Mouse (Mus musculus): ENCODE results near the gene Arhgdib.

Gene Arhgdib

DNA sequence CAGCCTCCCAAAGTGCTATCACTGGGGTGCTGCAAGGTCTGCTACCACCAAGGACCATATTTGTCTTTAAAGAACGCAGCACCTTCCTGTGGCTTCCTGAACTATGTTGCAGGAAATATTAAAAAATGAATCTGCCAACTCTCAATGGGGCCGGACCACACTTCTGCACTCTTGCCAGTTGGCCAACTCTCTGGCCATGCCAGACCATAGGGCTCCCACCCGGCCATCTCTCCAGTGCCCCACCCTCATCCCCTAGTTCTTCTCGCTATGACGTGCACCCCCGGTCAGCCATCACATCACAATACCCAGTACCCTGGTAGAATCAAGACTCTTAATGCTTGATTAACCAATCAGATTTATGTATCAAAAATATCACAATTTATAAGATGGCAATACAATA is 57.7 kb downstream of the Arhgdib start:
- no peak for DNase-seq

DNA sequence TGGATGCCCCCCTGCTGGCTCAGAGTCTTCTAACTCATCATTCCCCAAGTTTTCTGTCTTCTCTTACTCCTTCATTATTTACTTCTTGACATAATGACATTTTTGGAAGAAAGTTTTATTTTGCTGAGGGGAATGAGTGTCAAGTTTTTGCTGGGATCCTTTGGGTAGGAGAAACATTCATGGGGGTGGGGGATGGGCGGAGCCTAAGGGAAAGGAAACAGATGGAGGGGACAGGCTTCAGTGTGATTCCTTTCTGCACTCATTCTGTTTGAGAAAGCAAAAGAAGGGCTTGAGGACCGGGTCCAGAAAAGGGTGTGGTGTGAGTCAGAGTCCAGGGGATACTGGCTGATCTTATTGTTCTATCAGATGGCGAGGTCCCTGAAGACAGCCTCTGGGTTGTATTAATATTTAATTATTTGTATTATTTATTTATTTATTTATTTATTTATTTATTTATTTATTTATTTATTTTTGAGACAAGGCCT is 58.2 kb downstream of the Arhgdib start:
- DNase-seq = peak; percentile 80

DNA sequence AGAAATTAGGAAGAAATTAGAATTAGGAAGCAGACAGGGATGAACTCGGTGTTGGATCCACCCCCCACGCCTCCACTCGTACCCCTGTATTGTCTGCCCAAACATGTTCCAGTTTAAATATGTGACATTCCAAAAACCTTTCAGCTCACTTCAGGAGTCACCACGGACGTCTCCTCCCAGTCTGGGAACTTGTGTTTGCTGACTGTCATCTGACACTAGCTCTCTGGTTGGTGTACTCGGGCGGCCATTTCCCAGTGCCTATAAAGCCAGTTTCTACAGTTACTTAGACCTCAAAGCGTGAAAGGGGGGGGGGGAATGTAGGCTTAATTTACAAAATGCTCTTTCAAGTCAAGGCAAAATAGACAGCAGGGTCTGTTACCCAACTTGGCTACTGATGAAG is 60.0 kb downstream of the Arhgdib start:
- no peak for DNase-seq

GRCm38 (mm10) chr6:136875670-136876069 is 66.0 kb downstream of the Arhgdib start, which contains the start of gene Mgp:
Gene Mgp (minus strand): TSS chr6:136875823.
- peak; percentile 66 for DNase-seq

DNA sequence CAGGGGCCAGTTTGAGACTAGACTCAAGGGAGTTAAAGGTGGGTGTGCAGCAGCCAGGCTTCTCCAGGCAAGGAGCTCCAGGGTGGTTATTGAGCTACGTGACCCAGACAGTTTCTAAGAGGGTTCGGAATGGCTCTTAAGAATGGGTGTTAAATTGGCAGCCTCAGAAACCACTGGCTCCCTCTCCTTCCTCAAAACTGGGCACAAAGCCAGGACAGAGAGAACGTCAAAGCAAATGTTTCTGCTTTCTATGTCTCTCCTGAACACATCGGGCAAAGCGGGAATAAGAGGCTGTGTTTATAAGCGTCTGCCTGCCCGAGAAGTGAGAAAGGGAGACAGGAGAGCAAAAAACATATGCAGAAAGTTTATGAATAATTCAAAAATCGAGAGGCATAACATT is 67.1 kb downstream of the Arhgdib start:
- peak; percentile 48 for DNase-seq

Data from kidney, postnatal 10 days (tissue).